Mouse (Mus musculus): ENCODE measurements around the gene Dtx3.

DNA sequence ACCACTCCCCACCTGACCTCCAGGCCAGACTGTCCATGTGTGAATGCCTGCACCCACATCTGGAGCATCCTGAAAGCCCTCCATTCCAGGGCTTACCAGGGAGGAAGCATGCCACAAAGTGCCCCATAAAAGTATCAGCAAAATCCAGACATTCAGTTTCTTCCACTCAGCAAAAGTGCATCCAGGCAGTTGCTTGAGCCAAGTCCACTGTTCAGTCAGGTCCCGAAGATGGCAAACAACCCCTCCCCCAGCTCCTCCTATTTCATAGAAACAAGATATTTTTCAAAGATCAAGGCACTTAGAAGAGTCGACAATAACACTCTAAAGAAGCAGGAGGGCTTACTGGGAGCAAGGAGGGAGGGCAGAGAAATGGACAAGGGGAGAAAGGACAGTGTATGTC, 3.0 kb upstream of the Dtx3 start:
- TF ChIP-seq CTCF (IDR thresholded peaks at IDR 0.05; ENCODE audit: control insufficient read depth, insufficient read depth, insufficient replicate concordance, low read depth, low read length) (no peak), POLR2A (IDR thresholded peaks at IDR 0.05; ENCODE audit: control insufficient read depth, low read depth, low read length) (no peak)
